Mouse (Mus musculus) olfactory bulb, adult 2 months (tissue): Measurements from ENCODE around the gene Aanat.

Source experiments
- CTCF ChIP-seq: fragments of 200-500 bp; IDR thresholded peaks from 2 replicates; pipeline ENCODE4 v1.5.1; 2012; ENCODE audit warnings: low read depth, mild to moderate bottlenecking, low read length, moderate library complexity; ENCODE audit not compliant: insufficient read depth
- POLR2A ChIP-seq: fragments of 200-500 bp; IDR thresholded peaks from 2 replicates; pipeline ENCODE4 v1.6.1; 2012; ENCODE audit warnings: mild to moderate bottlenecking, low read depth, low read length, moderate library complexity; ENCODE audit not compliant: insufficient read depth

DNA sequence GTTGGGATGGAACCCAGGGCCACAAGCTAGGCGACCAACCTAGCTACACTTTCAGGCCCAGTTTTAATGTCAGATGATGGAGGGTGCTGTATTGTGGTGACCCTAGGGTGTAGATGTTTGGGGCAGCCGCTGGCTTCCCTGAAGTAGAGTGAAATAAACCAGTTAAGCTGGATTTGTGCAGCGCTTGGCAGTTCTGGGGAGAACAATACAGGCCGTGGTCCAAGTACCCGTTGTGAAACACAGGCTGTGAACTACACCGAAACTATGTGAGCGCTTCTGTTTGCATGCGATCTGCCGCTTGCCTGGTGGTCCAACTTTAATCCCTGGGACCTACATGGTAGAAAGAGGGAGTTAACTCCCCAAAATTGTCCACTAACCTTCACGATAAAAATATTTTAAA is 46.7 kb downstream of the Aanat start:
- TF ChIP-seq CTCF (no peak), POLR2A (no peak)
